Mouse (Mus musculus): Measurements from ENCODE around the gene Ftsj3. TPM values are rescaled to one million over a fixed set of nuclear protein-coding genes. Genes with fewer than 3 reads are reported as not detected.

The Ftsj3 gene
- total RNA-seq (2021) = 10 to 100 TPM; 33.5 to 36.1 TPM
- long read RNA-seq, experiment 1, transcript Ftsj3-201 (21 exons, 3,144 nt) = major isoform, 13 of 21 reads
- long read RNA-seq, experiment 1, partial matches to known transcripts = 1 of 21 reads
- long read RNA-seq, experiment 1, other reads (novel, unspliced or antisense) = 7 of 21 reads
- long read RNA-seq, experiment 2, transcript Ftsj3-201 (21 exons, 3,144 nt) = major isoform, 15 of 25 reads
- long read RNA-seq, experiment 2, partial matches to known transcripts = 4 of 25 reads
- long read RNA-seq, experiment 2, other reads (novel, unspliced or antisense) = 6 of 25 reads

DNA sequence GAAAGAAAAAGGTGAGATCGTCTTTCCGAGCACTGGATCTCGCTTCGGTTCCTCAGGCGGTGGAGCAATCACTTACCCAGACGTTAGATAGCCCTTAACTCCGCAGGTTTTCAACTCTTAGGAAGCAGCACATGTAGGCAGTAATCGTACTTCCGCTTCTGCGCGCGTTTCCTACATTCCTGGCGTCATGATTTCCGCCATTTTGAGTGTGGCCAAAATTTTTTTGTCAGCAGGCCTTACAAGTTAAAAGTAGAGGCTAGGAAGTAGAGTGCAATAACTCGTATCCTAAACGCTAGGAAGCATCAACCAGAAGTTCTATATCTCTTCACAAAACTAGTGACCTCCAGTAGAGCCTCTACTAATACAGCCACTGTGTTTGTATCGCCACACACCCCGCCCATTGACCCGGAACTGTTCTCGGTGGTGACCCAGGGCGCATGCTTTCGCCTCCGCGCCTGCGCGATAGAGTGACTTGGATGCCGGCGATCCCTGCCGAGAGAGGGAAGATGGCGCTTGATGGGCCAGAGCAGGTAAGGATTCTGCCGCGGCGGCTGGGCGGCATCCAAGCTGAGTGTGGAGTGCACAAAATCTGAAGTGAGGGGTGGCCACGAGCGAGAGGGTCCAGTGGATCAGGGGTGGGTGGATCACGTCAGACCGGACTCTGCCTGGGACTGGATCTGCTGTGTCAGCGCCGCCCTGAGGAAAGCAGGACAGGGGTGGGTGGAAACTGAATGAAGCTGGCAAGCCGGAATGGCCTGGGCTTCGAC lies at the start of gene Ftsj3, which contains the start of gene Psmc5:
Gene Ftsj3 (minus strand): TSS at position 395 of the 767 bp plus-strand sequence.
Gene Psmc5 (plus strand): TSS at position 470 of the 767 bp plus-strand sequence.
- peak; percentile 45 for TF ChIP-seq CTCF (conservative IDR thresholded peaks at IDR 0.05)
- peak within 1 kb of the TSS; percentile 92 for H3K27ac ChIP-seq
- H3K4me3 ChIP-seq = peak within 1 kb of the TSS; percentile 87
- DNase-seq (ENCODE audit: low spot score in 2 of 2) = peak; percentile 97 to 99

DNA sequence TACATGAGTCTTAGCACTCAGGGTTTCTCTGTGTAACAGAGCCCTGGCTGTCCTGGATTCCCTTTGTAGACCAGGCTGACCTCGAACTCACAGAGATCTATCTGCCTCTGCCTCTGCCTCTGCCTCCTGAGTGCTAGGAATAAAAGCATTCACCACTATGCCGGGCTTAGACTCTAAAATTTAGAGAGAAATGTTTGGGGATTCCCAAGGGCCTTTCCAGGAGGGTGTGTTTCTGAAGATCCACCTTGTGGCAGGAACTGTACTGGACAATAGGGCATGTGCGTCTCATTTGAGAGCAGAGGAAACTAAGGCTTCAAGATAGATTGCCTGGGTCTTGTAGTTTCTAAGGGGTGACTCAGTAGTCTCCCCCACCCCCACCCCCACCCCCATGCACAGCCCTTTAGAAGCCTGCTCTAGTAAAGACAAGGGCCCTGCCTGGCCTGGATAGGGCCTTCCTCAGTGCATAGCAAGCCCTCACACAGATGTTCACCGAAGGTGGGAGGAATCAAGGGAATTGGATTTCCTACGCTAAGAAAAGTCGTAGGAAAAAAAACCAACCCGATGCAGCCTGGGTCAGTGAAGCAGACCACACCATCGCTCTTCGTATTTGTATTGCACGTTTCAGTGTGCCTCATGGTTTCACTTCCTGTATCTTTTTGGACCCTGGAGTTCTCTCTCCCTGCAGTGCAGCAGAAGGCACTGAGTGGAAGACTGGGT lies 49.6 kb upstream of the Ftsj3 start:
- no peak for DNase-seq (ENCODE audit: low spot score in 2 of 2)
- H3K27ac ChIP-seq = no peak overlapping the region
- TF ChIP-seq CTCF (conservative IDR thresholded peaks at IDR 0.05) = no peak
- H3K4me3 ChIP-seq = no peak overlapping the region

GRCm38 (mm10) chr11:106302634-106303033 lies 46.8 kb upstream of the Ftsj3 start:
- DNase-seq (ENCODE audit: low spot score in 2 of 2) = peak in 1 of 2 experiments; percentile 53
- no peak overlapping the region for H3K27ac ChIP-seq
- TF ChIP-seq CTCF (conservative IDR thresholded peaks at IDR 0.05) = peak; percentile 82
- no peak overlapping the region for H3K4me3 ChIP-seq

GRCm38 (mm10) chr11:106301765-106302164 lies 45.9 kb upstream of the Ftsj3 start, which contains the start of gene Gh:
Gh (minus strand) TSS chr11:106301865.
- no peak within 1 kb of the TSS for H3K27ac ChIP-seq
- no peak for DNase-seq (ENCODE audit: low spot score in 2 of 2)
- TF ChIP-seq CTCF (conservative IDR thresholded peaks at IDR 0.05) = no peak
- H3K4me3 ChIP-seq = no peak within 1 kb of the TSS

DNA sequence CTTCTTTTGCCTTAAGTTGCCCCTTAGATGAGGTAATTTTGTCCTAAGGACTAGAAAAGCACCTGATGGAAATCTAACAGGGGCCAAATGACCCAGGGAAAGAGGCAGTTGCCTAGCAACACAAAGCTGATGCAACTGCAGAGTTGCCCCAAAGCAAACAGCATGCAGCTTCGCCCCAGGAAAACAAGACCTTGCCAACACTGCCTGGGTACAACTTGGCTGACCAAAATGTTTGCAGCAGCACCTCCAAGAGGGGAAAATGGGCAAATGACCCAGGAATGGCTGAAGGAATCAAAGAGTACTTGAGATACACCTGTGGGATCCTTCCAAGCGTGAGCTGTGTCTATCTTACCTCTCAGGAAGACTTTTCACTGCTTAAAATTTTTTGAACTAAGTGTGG lies 36.0 kb upstream of the Ftsj3 start:
- TF ChIP-seq CTCF (conservative IDR thresholded peaks at IDR 0.05) = peak; percentile 50
- no peak overlapping the region for H3K4me3 ChIP-seq
- DNase-seq (ENCODE audit: low spot score in 2 of 2) = no peak
- no peak overlapping the region for H3K27ac ChIP-seq

GRCm38 (mm10) chr11:106290376-106290775 lies 34.5 kb upstream of the Ftsj3 start:
- DNase-seq (ENCODE audit: low spot score in 2 of 2) = no peak
- TF ChIP-seq CTCF (conservative IDR thresholded peaks at IDR 0.05) = no peak
- no peak overlapping the region for H3K27ac ChIP-seq
- no peak overlapping the region for H3K4me3 ChIP-seq

GRCm38 (mm10) chr11:106289369-106289768 lies 33.5 kb upstream of the Ftsj3 start:
- no peak for DNase-seq (ENCODE audit: low spot score in 2 of 2)
- TF ChIP-seq CTCF (conservative IDR thresholded peaks at IDR 0.05) = peak; percentile 53
- H3K27ac ChIP-seq = no peak overlapping the region

GRCm38 (mm10) chr11:106286987-106287386 lies 31.1 kb upstream of the Ftsj3 start:
- TF ChIP-seq CTCF (conservative IDR thresholded peaks at IDR 0.05) = no peak
- Histone ChIP-seq H3K27ac (peak overlapping the region; percentile 12; the same call in 1 of the 2 replicates), H3K4me3 (no peak overlapping the region)

More at GRCm38 (mm10) chr11:106289369-106289768, 33.5 kb upstream of the Ftsj3 start:
- no peak overlapping the region for H3K4me3 ChIP-seq

GRCm38 (mm10) chr11:106286206-106286605 lies 30.3 kb upstream of the Ftsj3 start:
- Histone ChIP-seq H3K27ac (no peak overlapping the region), H3K4me3 (no peak overlapping the region)
- DNase-seq (ENCODE audit: low spot score in 2 of 2) = no peak
- no peak for TF ChIP-seq CTCF (conservative IDR thresholded peaks at IDR 0.05)

More at GRCm38 (mm10) chr11:106286987-106287386, 31.1 kb upstream of the Ftsj3 start:
- no peak for DNase-seq (ENCODE audit: low spot score in 2 of 2)

DNA sequence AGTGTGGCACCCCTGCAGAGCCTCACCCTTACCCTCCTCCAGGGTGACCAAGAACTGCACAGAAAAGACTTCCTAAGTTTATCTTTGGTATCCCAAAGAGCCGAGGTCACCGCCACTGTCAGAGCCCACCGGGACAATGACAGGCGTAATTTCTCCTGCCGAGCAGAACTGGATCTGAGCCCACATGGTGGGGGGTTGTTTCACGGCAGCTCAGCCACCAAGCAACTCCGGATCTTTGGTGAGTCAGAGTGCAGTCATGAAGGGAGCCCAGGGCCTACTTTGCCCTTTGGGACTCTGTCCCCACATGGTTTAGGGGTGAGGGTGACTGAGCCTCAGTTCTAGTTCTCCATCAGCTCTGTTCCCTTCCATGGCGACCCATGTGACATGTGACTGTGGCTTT lies 28.2 kb upstream of the Ftsj3 start:
- no peak overlapping the region for H3K27ac ChIP-seq
- H3K4me3 ChIP-seq = no peak overlapping the region
- DNase-seq (ENCODE audit: low spot score in 2 of 2) = no peak
- TF ChIP-seq CTCF (conservative IDR thresholded peaks at IDR 0.05) = no peak

GRCm38 (mm10) chr11:106283371-106283770 lies 27.5 kb upstream of the Ftsj3 start:
- no peak for DNase-seq (ENCODE audit: low spot score in 2 of 2)
- no peak for TF ChIP-seq CTCF (conservative IDR thresholded peaks at IDR 0.05)
- Histone ChIP-seq H3K27ac (no peak overlapping the region), H3K4me3 (no peak overlapping the region)

DNA sequence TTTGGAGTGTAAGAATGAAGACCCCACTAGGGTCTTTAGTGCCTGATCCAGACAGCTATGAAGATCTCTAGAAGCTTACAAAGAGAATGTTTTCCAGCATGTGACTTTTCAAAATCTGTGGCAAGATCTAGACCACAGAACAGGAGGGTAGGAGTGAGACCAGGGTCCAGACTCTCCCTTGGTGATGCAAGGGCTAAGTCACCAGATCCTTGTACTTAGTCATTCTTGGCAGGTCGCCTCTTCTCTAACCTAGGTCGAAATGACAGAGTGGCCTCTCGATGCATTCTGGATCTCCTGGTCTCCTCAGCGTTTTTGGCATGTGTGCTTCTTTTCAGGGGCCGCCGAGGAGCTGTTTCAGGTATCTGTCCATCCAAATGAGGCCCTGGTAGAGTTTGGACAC lies 26.6 kb upstream of the Ftsj3 start:
- no peak for DNase-seq (ENCODE audit: low spot score in 2 of 2)
- TF ChIP-seq CTCF (conservative IDR thresholded peaks at IDR 0.05) = no peak
- Histone ChIP-seq H3K27ac (no peak overlapping the region), H3K4me3 (no peak overlapping the region)

DNA sequence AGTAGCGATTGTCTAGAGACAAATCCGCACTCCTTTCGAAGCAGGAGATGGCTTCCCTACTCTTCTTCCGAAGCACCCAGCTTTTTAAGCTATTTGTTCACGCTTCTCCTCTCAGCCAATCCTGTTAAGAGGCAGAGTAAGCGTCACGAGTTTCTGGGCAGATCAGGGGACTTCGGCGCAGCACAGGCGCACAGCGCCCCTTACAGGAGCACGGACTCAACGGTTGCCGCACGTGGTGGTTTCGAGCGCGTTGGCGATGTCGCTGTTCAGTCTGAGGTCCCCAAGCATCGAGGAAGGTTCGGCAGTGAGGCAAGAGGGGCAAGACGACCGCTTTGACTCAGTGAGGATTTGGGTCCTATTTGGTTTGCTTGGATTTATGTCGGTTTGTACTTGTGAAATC lies 20.6 kb upstream of the Ftsj3 start, which contains the start of gene Tcam1:
Gene Tcam1 (plus strand): TSS at position 219 of the 400 bp plus-strand sequence.
- TF ChIP-seq CTCF (conservative IDR thresholded peaks at IDR 0.05) = peak; percentile 89
- H3K4me3 ChIP-seq = peak within 1 kb of the TSS; percentile 28; the same call in 1 of the 2 replicates
- no peak within 1 kb of the TSS for H3K27ac ChIP-seq

More for the DNA sequence above, 20.6 kb upstream of the Ftsj3 start, which contains the start of gene Tcam1:
- DNase-seq (ENCODE audit: low spot score in 2 of 2) = peak; percentile 93 to 97

All from layer of hippocampus, adult 2 months (tissue).